Mouse (Mus musculus) cerebellum, adult 8-10 months (tissue): ENCODE data around the gene Acox3.

Experiments used
- DNase-seq: peaks from one replicate; pipeline ENCODE4 v3.0.0; 2022

The Acox3 gene

GRCm38 (mm10) chr5:35612722-35613121, 29.9 kb downstream of the Acox3 start:
- no peak for DNase-seq

GRCm38 (mm10) chr5:35616943-35617342, 34.1 kb downstream of the Acox3 start:
- DNase-seq, result no peak

- no peak for DNase-seq
Measured at GRCm38 (mm10) chr5:35621114-35621513, 38.3 kb downstream of the Acox3 start.

- DNase-seq, result no peak
Measured at GRCm38 (mm10) chr5:35623831-35624230, 41.0 kb downstream of the Acox3 start.

DNA sequence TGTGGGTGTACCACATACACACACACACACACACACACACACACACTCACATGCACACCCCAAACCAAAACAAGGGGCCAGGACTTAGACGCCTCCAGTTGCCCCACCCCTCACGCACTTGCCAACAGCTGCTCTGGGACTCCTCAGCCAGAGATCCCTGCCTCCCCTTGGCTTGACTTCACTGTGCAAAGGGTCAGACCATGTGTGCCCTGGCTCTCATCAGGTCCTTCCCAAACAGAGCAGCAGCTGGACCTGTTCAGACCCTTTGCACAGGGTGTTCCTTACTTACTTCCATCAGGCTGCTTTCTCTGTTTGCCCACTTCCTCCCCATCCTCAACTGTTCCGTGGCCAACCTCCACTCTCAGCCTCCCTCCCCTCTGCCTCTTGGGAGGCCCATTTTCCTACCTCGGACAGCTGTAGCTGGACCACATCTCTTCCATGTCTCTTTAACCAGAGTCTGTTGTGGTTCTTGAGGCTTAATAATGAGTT, 42.0 kb downstream of the Acox3 start:
- no peak for DNase-seq

DNA sequence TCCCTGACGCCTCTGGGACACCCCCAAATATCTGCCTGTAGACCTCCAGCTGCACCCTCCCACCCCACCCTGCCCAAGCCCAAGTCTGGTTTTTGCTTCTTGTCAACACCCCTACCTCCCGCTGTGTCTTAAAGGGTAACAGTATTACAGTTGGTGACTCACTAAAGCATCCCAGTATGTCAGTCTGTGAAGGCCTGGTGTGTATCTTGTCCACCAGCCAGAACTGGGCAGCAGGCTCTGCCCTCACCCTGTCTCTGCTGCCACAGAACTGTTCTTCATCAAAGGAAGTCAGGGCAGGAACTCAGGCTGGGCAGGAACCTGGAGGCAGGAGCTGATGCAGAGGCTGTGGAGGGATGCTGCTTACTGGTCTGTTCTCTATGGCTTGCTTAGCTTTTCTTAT, 43.6 kb downstream of the Acox3 start:
- no peak for DNase-seq

DNA sequence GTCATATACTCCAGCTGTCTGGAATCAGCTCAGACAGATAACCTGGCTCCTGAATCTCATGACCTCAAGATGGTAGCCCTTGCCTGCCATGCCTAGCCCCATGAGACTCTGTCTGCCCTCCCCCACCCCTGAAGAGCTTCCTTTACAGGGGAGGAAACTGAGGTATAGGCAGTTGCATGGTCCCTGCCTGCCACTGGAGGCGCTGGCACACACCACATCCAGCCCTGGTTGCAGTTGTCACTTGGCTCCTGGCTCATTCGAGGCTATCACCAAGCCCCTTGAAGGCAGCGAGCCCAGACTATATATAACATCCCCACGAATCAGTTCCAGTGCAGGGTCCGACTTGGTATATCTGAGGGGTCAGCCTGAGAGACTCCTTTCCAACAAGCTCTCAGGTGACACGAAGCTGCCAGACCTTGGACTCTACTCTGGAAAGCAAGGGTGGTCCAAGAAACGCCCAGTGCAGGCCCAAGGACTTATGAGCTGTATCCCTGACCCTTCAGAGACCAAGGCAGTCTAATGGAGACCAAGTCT, 44.5 kb downstream of the Acox3 start:
- no peak for DNase-seq

DNA sequence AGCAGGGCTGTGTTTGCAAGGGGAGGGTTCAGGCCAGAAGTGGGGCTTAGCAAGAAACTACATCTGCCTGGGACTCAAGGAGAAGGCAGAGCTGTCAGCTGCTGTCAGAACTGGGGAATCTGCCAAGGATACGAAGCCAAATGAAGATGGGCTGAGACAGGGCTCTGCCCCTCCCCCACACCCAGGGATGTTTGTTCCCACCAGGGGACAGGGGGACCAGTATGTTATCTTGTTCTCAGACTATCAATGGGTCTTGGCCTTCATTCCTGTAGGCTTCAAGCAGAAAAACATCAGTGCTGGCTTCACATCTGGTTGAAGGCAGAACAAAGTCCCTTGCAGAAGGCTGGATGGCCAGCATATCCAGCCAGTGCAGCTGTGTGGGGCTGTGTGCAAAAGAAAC, 45.8 kb downstream of the Acox3 start:
- no peak for DNase-seq

DNA sequence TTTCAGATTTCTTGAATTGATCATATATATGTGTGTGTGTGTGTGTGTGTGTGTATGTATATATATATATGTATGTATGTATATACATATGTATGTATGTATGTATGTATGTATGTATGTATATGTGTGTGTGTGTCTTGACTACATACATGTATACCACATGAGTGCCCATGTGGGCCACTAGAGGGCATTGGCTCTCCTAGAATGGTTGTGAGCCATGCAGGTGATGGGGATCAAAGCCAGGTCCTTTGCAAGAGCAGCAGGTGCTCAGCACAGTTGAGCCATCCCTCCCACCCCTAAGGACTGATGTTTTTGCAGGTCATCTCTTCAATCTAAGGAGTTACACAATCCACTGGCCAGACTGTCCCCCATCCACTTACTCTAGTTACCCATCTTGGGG, 46.5 kb downstream of the Acox3 start:
- DNase-seq, result no peak

- DNase-seq, result no peak
Measured at GRCm38 (mm10) chr5:35630706-35631105, 47.9 kb downstream of the Acox3 start.

GRCm38 (mm10) chr5:35631224-35631623, 48.4 kb downstream of the Acox3 start:
- DNase-seq, result no peak

DNA sequence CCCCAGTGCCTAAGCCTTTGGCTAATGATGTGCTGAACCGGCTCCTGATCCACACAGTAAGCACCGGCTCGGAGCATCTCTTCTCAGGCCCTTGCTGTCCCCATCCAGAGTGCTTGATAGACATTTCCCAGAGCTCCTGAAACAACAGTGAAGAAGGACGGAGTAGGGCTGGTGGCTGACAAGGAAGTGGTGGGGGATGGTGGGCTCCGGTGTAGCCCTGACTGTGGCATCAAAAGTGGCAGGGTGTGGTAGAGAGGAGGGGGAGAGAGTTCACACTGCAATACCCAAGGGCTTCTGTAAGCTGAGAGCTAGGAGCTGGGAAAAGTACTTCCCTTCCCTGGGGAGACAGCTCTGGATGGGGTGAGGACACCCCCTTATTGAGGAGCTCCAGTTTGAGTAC, 48.9 kb downstream of the Acox3 start:
- DNase-seq, result no peak

DNA sequence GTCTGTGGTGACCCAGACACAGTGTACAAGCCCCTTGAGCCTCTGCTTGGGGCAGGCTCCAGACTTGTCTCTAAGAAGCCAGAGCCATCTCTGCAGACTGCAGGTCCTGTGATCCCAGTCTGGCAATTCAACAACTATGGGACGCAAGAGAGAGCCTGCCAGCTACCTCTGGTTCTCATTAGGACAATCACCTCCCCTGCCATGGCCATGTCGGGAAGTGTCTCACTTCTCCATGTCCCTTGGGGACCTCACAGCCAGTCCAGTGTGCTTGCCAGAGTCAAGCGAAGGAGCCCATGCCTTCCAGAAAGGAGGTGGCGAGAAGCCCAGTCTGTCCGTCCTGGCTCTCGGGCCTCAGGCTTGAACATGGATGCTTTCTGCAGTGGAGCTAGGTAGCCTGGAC, 50.0 kb downstream of the Acox3 start:
- DNase-seq, result no peak

DNA sequence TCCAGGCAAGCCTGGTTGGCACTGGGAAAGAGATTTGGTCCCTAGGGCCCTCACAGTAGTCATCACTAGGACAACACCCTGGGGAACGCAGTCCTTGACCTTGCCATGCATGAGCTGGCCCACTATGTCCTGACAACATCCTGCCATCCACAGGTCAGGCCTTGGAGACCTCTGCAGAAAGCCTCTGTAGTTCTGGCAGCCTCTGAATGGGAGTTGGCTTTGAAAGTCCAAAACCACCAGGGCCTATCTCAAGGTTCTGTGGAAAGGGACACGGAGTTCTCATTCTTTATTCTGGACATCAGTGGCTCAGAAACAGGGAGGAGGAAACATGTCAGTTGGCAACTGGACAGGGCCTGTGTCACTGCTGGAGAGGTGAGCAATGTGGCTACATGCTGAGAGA, 53.2 kb downstream of the Acox3 start:
- no peak for DNase-seq

DNA sequence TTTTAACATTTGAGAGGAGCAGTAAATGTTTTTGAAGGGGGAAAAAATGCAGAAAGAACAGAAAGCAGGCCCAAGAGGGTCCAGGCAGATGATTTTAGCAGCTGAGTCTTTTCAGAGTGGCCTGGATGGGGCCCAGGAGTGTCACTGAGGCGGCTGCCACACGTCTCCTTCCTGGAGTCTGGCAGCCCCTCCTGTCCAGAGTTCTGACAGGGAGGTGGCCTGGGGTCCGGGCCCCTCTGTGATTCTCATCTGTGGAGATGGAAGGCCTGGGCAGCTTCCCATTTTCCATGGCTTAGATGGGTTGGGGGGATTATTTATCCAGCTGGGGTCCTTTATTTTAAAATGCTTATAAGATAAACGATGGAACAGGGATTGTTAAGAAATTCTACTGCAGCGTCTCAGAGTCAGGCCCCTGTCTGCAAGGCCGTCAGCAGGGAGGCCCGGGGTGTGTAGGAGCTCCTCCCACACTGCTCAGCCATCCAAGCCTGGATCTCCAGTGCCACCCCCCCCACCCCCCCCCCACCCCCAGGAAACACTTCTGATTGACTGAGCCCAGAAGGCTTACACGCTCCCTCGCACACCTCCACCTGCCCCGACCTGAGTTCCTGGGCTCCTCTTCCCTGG, 59.2 kb downstream of the Acox3 start:
- DNase-seq, result no peak

- DNase-seq, result no peak
Measured at GRCm38 (mm10) chr5:35643401-35644048, 60.7 kb downstream of the Acox3 start.

GRCm38 (mm10) chr5:35644082-35644481, 61.2 kb downstream of the Acox3 start:
- DNase-seq, result no peak

GRCm38 (mm10) chr5:35645938-35646493, 63.2 kb downstream of the Acox3 start:
- no peak for DNase-seq

DNA sequence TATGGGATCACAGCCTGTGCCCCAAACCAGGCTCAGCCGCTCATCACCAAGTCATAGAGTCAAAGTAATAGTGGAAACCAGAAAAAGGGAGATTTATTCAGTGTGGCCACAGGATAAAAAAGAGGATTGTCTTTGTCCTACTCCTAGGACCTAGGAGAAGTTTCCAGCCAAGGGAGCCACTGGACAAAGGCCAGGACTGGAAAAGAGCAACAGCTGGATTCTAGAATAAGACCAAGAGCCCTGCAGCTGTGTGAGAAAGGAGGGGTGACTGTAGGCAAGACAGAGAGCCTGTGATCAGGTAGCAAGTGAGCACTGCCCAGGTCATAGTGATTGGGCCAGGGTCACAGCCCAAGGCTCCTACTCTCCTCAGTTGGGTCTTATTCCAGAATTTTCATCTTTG, 64.1 kb downstream of the Acox3 start:
- no peak for DNase-seq

DNA sequence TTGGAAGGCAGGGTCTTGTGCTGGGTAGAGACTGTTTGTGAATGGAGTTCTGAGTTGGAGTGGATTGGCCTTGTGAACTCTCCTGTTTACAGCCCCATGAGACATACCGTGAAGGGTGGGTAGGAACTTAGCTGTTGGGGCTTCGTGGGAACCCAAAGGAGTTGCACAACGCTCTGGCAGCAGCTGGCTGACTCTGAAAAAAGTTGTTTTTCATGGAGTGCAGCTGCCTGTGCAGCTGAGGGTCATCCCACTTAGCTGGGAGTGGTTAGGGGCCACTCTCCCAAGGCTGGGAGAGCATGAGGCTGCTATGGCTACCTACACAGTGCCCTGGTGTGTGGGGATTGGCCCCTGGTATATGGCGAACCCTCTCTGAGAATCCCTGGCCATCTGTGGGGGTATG, 64.7 kb downstream of the Acox3 start:
- DNase-seq, result no peak

- DNase-seq, result no peak
Measured at GRCm38 (mm10) chr5:35648230-35648629, 65.4 kb downstream of the Acox3 start.

DNA sequence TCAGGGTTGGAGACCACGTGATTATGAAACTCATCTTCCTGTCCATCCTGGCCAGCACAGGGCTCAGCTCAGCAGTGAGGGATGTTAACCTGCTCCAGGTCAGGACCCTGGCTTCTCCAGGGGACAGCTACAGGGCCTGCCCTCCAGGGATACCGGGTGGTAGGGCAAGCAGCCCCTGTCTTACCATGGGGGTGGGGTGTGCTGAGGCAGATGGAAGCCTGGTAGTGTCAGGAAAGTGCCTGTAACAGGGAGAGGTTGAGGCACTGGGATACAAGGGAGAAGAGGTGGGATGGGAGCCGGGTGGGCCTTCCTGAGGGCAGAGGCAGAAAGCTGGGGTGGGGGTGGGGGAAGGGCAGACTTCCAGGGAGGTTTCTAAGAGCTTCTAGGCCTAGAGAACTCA, 69.5 kb downstream of the Acox3 start:
- DNase-seq, result no peak

DNA sequence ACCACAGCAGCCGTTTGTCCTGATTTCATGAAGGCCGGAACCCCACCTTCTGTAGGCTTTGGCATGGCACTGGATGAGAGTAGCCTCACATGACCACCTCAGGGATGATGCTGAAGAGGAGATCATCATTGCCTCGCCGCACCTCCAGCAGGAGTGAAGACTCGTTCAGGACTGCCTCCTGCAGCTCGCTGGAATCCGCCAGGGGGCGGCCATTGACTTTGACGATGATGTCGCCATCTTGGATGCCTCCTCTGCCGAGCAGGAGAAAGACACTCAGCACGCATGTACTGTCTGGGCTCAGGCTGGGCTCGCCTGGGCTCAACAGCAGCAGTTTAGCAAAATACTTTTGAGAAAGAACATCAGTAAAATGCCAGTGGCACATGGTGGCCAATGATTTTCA, 70.0 kb downstream of the Acox3 start:
- DNase-seq, result no peak

DNA sequence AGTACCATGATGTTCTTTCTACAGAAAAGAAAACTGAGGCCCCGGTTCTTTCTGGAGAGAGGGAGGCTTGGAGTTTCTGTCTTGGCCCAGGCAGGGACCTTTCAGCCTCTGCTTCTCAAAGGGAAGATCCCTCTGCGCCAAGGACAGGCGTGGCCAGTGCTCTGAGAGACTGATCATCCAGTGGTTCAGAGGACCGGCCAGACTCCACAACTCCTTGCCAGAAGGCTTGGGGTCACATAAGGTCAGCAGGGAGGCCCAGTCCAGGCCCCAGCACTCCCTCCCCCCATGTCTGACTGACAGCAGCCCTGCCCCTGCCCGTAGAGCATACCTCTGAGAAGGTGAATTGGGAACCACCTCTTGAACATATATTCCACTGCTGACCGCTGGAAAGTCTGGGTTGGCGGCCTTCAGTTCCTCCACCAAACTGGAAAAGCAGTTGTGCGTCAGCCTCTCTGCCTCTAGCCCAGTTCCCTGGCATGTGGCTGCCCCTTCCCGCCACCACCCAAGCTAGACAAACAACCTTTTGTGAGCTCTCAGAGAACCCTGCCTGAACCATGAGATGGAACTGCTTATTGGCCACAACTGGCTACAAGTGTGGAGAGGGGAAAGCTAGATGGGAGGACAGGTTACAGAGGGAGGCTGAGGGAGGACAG, 71.0 kb downstream of the Acox3 start:
- no peak for DNase-seq
